Mouse (Mus musculus) embryonic fibroblast, embryonic 13.5 days (primary cell): ENCODE data around the gene Ttll9.

ENCODE experiments used
- CTCF ChIP-seq: IDR thresholded peaks from 2 replicates; pipeline ENCODE4 v1.5.1; 2011; ENCODE audit warnings: mild to moderate bottlenecking, control low read depth, low read length, moderate library complexity, borderline replicate concordance; ENCODE audit not compliant: insufficient read depth
- POLR2A ChIP-seq: IDR thresholded peaks from 2 replicates; pipeline ENCODE4 v1.6.1; 2011; ENCODE audit warnings: low read depth, mild to moderate bottlenecking, control low read depth, low read length, moderate library complexity

- TF ChIP-seq CTCF, result no peak
- no peak for TF ChIP-seq POLR2A
These were observed 57.1 kb downstream of the Ttll9 start for GRCm38 (mm10) chr2:153019355-153019754.
